Mouse (Mus musculus) naive thymus-derived CD4-positive, alpha-beta T cell, adult 2 months (primary cell): ENCODE results near the gene Scaf1.

Experiments
- DNase-seq: peaks from one replicate; pipeline ENCODE4 v3.0.0-alpha.2; 2011; ENCODE audit warnings: low read depth

Scaf1 gene

GRCm38 (mm10) chr7:44954091-44954885, 61.9 kb downstream of the Scaf1 start:
- no peak for DNase-seq

- DNase-seq = no peak
Measured at GRCm38 (mm10) chr7:44953561-44953960, 62.6 kb downstream of the Scaf1 start.
